Mouse (Mus musculus) embryonic facial prominence, embryonic 14.5 days (tissue): ENCODE data around the gene Pdzd2. TPM values are rescaled to one million over a fixed set of nuclear protein-coding genes. Genes with fewer than 3 reads are reported as not detected.

Experiments
- ATAC-seq: fragments of 200-750 bp; cut with Nextera tagmentation; 2 replicates; pipeline ENCODE4 v1.8.0; 2017; ENCODE audit warnings: low read depth, moderate number of reproducible peaks, moderate TSS enrichment
- DNase-seq: peaks from one replicate; pipeline ENCODE4 v3.0.0-alpha.2; 2015; ENCODE audit warnings: low spot score
- H3K27ac ChIP-seq: fragments of 300-500 bp; sonication (generic); replicated peaks from 2 replicates; pipeline ENCODE4 v1.5.1; 2014; ENCODE audit warnings: low read depth, mild to moderate bottlenecking, low read length, moderate library complexity
- H3K27me3 ChIP-seq: fragments of 300-500 bp; sonication (generic); replicated peaks from 2 replicates; pipeline ENCODE4 v1.6.1; 2014; ENCODE audit warnings: low read length; ENCODE audit not compliant: control insufficient read depth, insufficient read depth
- H3K36me3 ChIP-seq: fragments of 300-500 bp; sonication (generic); 2 replicates; pipeline ENCODE4 v1.6.1; 2014; ENCODE audit warnings: low read length, mixed read lengths; ENCODE audit not compliant: control insufficient read depth, insufficient read depth
- H3K4me1 ChIP-seq: fragments of 300-500 bp; sonication (generic); 2 replicates; pipeline ENCODE4 v1.6.1; 2014; ENCODE audit warnings: antibody characterized with exemption, low read length; ENCODE audit not compliant: control insufficient read depth, insufficient read depth
- H3K4me2 ChIP-seq: fragments of 300-500 bp; sonication (generic); 2 replicates; pipeline ENCODE4 v1.6.1; 2014; ENCODE audit warnings: low read depth, mild to moderate bottlenecking, low read length, moderate library complexity, mixed read lengths
- H3K4me3 ChIP-seq: fragments of 300-500 bp; sonication (generic); 2 replicates; pipeline ENCODE4 v1.5.1; 2014; ENCODE audit warnings: low read depth, mild to moderate bottlenecking, low read length
- H3K9ac ChIP-seq: fragments of 300-500 bp; sonication (generic); 2 replicates; pipeline ENCODE4 v1.6.1; 2014; ENCODE audit warnings: low read depth, mild to moderate bottlenecking, low read length, moderate library complexity, mixed read lengths
- H3K9me3 ChIP-seq: fragments of 300-500 bp; sonication (generic); 2 replicates; pipeline ENCODE4 v1.6.1; 2016; ENCODE audit warnings: low read length; ENCODE audit not compliant: control insufficient read depth
- WGBS: fragments of 180-500 bp; shearing (Covaris S2); extraction: QIAGEN DNeasy Blood & Tissue Kit; methylation state at CpG from one replicate; pipeline ENCODE4 v1.1.7; 2014; 5-methylcytosine and 5-hydroxymethylcytosine counted together
- polyA plus RNA-seq: library from polyadenylated mRNA; unstranded; fragments of >200 nt; fragmentation: Nextera tagmentation; extraction: Ambion mirVana; gene quantifications from 2 replicates; pipeline ENCODE4 v1.2.1, GENCODE M21; 2014

Gene Pdzd2
- polyA plus RNA-seq, 1 experiment from 2014 or later, result 28.0 TPM

- Histone ChIP-seq H3K4me1 (peaks cover 10% of the 10 kb centered on the region; the same call in 1 of the 2 replicates), H3K4me2 (no peak overlapping the region), H3K4me3 (no peak overlapping the region), H3K9me3 (no peaks in the 10 kb centered on the region), H3K27me3 (no peaks in the 10 kb centered on the region), H3K36me3 (no peaks in the 10 kb centered on the region), H3K9ac (no peak overlapping the region), H3K27ac (no peak overlapping the region)
- ATAC-seq (0 out of 2 replicates have a peak, but pooled peaks have one; percentile 26), DNase-seq (peak; percentile 30)
- WGBS, result 65% methylated on average over 3 of the region's 3 CpGs
Measured at GRCm38 (mm10) chr15:12675366-12675765, 64.4 kb downstream of the Pdzd2 start.

DNA sequence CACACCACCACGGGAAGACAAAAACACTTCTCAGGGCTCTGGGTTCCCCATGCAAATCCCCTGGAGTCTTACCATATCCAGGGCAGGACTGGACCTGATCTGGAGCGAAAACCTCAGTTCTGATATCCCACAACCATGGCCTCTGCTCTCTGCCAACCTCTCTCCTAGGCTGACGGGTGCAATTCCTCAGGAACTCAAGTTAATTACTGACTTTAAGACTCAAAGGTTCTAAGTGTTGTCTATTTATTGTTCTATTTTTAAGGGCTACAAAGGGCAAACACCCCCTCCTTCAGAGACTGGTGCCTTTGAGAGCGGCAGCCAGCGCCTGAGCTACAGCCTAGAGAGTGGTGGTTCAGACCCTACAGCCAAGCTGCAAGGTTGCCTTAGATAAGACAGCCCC is 65.7 kb downstream of the Pdzd2 start:
- Histone ChIP-seq H3K4me1 (no peaks in the 10 kb centered on the region), H3K4me3 (no peak overlapping the region), H3K4me2 (no peak overlapping the region), H3K9ac (no peak overlapping the region), H3K27ac (no peak overlapping the region), H3K36me3 (no peaks in the 10 kb centered on the region), H3K9me3 (no peaks in the 10 kb centered on the region), H3K27me3 (no peaks in the 10 kb centered on the region)
- ATAC-seq (no peak), DNase-seq (no peak)
- 75% methylated on average over 5 of the region's 5 CpGs for WGBS

GRCm38 (mm10) chr15:12667760-12668520 is 71.8 kb downstream of the Pdzd2 start:
- Histone ChIP-seq H3K4me1 (peaks cover 10% of the 10 kb centered on the region), H3K27me3 (no peaks in the 10 kb centered on the region), H3K36me3 (no peaks in the 10 kb centered on the region), H3K4me3 (peak overlapping the region; percentile 10), H3K27ac (peak overlapping the region; percentile 40), H3K4me2 (peak overlapping the region; percentile 49), H3K9me3 (no peaks in the 10 kb centered on the region), H3K9ac (peak overlapping the region; percentile 32; the same call in 1 of the 2 replicates)
- ATAC-seq (peak; percentile 79), DNase-seq (peak; percentile 74)
- 21% methylated on average over 21 of the region's 21 CpGs for WGBS

DNA sequence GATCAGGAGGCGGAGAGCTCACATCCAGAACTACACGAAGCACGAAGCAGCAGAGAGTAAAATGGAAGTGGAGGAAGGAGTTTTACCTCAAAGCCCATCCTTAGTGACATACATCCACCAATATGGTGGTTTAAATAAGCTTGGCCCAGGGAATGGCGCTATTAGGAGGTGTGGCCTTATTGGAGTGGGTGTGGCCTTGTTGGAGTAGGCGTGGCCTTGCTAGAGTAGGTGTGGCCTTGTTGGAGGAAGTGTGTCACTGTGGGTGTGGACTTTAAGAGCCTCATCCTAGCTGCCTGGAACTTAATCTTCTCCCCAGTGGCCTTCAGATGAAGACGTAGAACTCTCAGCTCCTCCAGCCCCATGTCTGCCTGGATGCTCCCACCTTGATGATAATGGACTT is 73.8 kb downstream of the Pdzd2 start:
- H3K4me2 ChIP-seq, result no peak overlapping the region
- H3K4me1 ChIP-seq, result peaks cover 10% of the 10 kb centered on the region
- H3K9ac ChIP-seq, result no peak overlapping the region
- 91% methylated on average over 6 of the region's 6 CpGs for WGBS
- ATAC-seq (no peak), DNase-seq (no peak)
- no peak overlapping the region for H3K27ac ChIP-seq
- H3K36me3 ChIP-seq, result no peaks in the 10 kb centered on the region
- H3K27me3 ChIP-seq, result no peaks in the 10 kb centered on the region
- no peaks in the 10 kb centered on the region for H3K9me3 ChIP-seq
- H3K4me3 ChIP-seq, result no peak overlapping the region

- Histone ChIP-seq H3K36me3 (no peaks in the 10 kb centered on the region), H3K9ac (no peak overlapping the region), H3K9me3 (no peaks in the 10 kb centered on the region), H3K4me2 (no peak overlapping the region), H3K4me1 (peaks cover 7% of the 10 kb centered on the region), H3K27me3 (no peaks in the 10 kb centered on the region), H3K4me3 (no peak overlapping the region), H3K27ac (no peak overlapping the region)
- ATAC-seq (no peak), DNase-seq (no peak)
- WGBS, result 88% methylated on average over 9 of the region's 9 CpGs
Measured at GRCm38 (mm10) chr15:12663351-12663750, 76.4 kb downstream of the Pdzd2 start.

DNA sequence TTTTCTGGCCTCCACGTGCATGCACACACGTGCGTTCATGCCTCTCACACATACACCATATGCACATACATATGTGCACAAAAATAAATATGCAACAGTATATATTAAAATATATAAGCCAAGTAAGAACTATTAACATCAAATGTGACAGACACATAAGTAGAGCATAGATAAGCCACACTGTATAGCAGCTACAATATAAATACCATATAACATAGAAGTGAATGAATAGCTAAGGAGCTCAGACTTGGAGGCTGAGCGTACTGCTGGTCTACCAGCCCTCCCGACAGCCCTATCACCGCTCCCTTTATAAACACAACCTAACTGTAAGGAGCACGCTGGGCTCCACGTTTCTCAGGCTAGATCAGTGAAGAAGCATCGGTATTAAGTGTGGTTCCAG is 79.4 kb downstream of the Pdzd2 start:
- Histone ChIP-seq H3K4me2 (no peak overlapping the region), H3K9ac (no peak overlapping the region), H3K9me3 (no peaks in the 10 kb centered on the region), H3K27me3 (no peaks in the 10 kb centered on the region), H3K4me3 (no peak overlapping the region), H3K27ac (no peak overlapping the region), H3K4me1 (no peaks in the 10 kb centered on the region), H3K36me3 (no peaks in the 10 kb centered on the region)
- WGBS, result 87% methylated on average over 9 of the region's 9 CpGs
- DNase-seq (no peak), ATAC-seq (no peak)

DNA sequence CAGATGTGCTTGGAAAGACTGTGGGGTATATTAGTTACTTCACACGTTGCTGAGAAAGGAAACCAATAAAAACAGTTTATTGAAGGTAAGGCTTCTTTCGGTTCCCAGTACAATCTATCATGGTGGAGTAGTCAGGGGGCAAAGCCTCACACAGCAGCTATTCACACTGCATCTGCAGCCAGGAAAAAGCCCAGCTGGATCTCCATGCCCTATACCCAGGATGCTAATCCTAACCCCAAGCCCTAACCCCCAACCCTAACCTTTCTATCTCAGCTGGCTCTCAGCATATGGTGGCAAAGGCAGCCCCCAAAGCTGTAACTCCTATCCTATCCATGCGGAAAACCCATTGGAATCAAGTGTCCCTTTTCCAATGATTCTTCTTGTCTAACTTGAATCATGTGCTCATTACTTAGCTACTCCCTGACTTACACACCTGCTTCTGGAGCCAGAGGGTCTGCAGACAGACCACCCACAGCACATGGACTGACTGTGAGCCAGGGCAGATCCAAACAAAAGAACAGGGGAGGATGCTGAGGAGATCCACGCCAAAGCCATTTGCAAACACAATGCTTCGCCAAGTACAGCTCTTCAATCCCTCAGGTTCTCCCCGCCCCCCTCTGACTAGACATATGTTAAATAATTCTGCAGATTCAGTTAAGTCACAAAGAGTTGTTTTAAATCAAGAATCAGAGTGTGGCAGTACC is 83.6 kb downstream of the Pdzd2 start:
- H3K9ac ChIP-seq, result no peak overlapping the region
- 75% methylated on average over 6 of the region's 6 CpGs for WGBS

DNA sequence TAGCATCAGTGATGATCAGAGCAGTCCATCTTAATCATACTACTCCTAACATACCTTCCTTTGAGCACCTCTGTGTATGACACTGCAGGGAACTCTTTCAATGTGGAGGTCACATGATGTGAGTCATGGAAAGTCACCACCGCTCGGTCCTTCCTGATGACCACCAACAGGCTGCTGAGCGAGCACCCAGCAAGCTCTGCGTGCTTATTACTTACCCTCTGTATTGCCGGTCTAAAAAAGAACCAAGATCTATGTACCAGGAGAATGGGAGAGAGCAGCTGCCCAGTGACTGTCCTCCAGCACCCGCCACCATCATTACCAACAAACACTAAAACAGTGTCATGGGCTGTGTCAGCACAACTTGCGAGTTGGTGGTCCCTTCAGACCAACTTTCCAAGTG is 84.4 kb downstream of the Pdzd2 start:
- Histone ChIP-seq H3K4me2 (no peak overlapping the region), H3K9ac (no peak overlapping the region), H3K4me1 (peaks cover 14% of the 10 kb centered on the region), H3K27me3 (no peaks in the 10 kb centered on the region), H3K36me3 (no peaks in the 10 kb centered on the region), H3K4me3 (no peak overlapping the region), H3K9me3 (no peaks in the 10 kb centered on the region), H3K27ac (no peak overlapping the region)
- DNase-seq, result no peak
- 96% methylated on average over 7 of the region's 7 CpGs for WGBS
- ATAC-seq, result no peak

More for the DNA sequence above, 83.6 kb downstream of the Pdzd2 start:
- no peaks in the 10 kb centered on the region for H3K36me3 ChIP-seq
- peaks cover 8% of the 10 kb centered on the region for H3K4me1 ChIP-seq
- no peak overlapping the region for H3K4me3 ChIP-seq
- no peaks in the 10 kb centered on the region for H3K9me3 ChIP-seq
- no peak overlapping the region for H3K4me2 ChIP-seq
- H3K27me3 ChIP-seq, result no peaks in the 10 kb centered on the region
- ATAC-seq, result no peak
- no peak overlapping the region for H3K27ac ChIP-seq
- DNase-seq, result no peak
